Mouse (Mus musculus) midbrain, embryonic 12.5 days (tissue): ENCODE measurements around the gene Musk. TPM values are rescaled to one million over a fixed set of nuclear protein-coding genes. Genes with fewer than 3 reads are reported as not detected.

Source experiments
- polyA plus RNA-seq: library from polyadenylated mRNA; unstranded; fragments of >200 nt; fragmentation: Nextera tagmentation; extraction: Ambion mirVana; gene quantifications from 2 replicates; pipeline ENCODE4 v1.2.1, GENCODE M21; 2016

Musk gene
- polyA plus RNA-seq, 1 experiment from 2014 or later: not detected

Other genes starting within 250 kb of the Musk start
- gene Svep1, start 79.1 kb upstream of the Musk start, polyA plus RNA-seq: 2.5 and 4.0 TPM in 2 replicates